In genomic region chr4:63860688-63861540, GRCm38 (mm10) we compare ENCODE assay signal across 15 mouse cellular contexts. TPM values are rescaled to one million over a fixed set of nuclear protein-coding genes. Genes with fewer than 3 reads are reported as not detected.
DNase-seq lines count a peak whose midpoint lies in the region; ATAC-seq and TF ChIP-seq lines count a peak whose summit lies in the region.
"Had no signal": no experiment of that assay in that cellular context is flagged by ENCODE, and none has a peak within 500 bp of the region (broad histone marks: within the 10 kb centered on the region; RNA-seq: fewer than 3 reads in every experiment).

Tnfsf8 (minus strand) TSS chr4:63861347.

- H3K27ac ChIP-seq in midbrain, embryonic 10.5 days (replicated peaks) = 0 out of 2 replicates have a peak within 1 kb of the TSS, but pooled peaks have one; percentile 1
- H3K27ac ChIP-seq in midbrain, embryonic 11.5 days (ENCODE audit: low read depth, low read length) = no peak within 1 kb of the TSS
- no peak within 1 kb of the TSS for H3K27ac ChIP-seq in small intestine, adult 2 months (ENCODE audit: insufficient read depth, low read depth, low read length)
- H3K27ac ChIP-seq: forebrain, embryonic 15.5 days had no signal

- no peak for ATAC-seq in midbrain, embryonic 11.5 days (ENCODE audit: low FRiP score)
- peak; percentile 80 for ATAC-seq in granulocyte monocyte progenitor cell, adult 5-6 weeks (replicated peaks; ENCODE audit: poor library complexity, severe bottlenecking)
- ATAC-seq: forebrain, embryonic 15.5 days had no signal

- TF ChIP-seq CTCF in small intestine, adult 2 months (IDR thresholded peaks at IDR 0.05; ENCODE audit: extremely low read depth, insufficient read length, insufficient replicate concordance, low read depth, low read length) = no peak

- H3K4me2 ChIP-seq in midbrain, embryonic 11.5 days = no peak within 1 kb of the TSS
- H3K4me2 ChIP-seq: forebrain, embryonic 15.5 days had no signal

- 89% methylated on average over 19 of the region's 19 CpGs for WGBS in midbrain, embryonic 10.5 days
- 87% methylated on average over 19 of the region's 19 CpGs for WGBS in midbrain, embryonic 11.5 days
- 77% methylated on average over 19 of the region's 19 CpGs for WGBS in small intestine, adult 2 months

- H3K4me3 ChIP-seq in midbrain, embryonic 10.5 days = no peak within 1 kb of the TSS
- H3K4me3 ChIP-seq in midbrain, embryonic 11.5 days (ENCODE audit: low read depth, low read length) = no peak within 1 kb of the TSS
- H3K4me3 ChIP-seq in small intestine, adult 2 months (ENCODE audit: low read depth, low read length) = peak within 1 kb of the TSS; percentile 28
- H3K4me3 ChIP-seq: forebrain, embryonic 15.5 days had no signal

- H3K4me1 ChIP-seq in midbrain, embryonic 10.5 days = no peaks in the 10 kb centered on the region
- H3K4me1 ChIP-seq in midbrain, embryonic 11.5 days (ENCODE audit: control insufficient read depth, insufficient read depth, low read length) = no peaks in the 10 kb centered on the region
- no peaks in the 10 kb centered on the region for H3K4me1 ChIP-seq in small intestine, adult 2 months (ENCODE audit: control insufficient read depth, insufficient read depth, insufficient read length, low read length)
- H3K4me1 ChIP-seq: forebrain, embryonic 15.5 days had no signal

- no peaks in the 10 kb centered on the region for H3K36me3 ChIP-seq in midbrain, embryonic 10.5 days
- no peaks in the 10 kb centered on the region for H3K36me3 ChIP-seq in midbrain, embryonic 11.5 days (ENCODE audit: control insufficient read depth, insufficient read depth, low read length)
- no peaks in the 10 kb centered on the region for H3K36me3 ChIP-seq in small intestine, adult 2 months (ENCODE audit: control insufficient read depth, insufficient read depth, low read length)
- H3K36me3 ChIP-seq: forebrain, embryonic 15.5 days had no signal

- no peak within 1 kb of the TSS for H3K9ac ChIP-seq in midbrain, embryonic 11.5 days (ENCODE audit: low read length)
- H3K9ac ChIP-seq: forebrain, embryonic 15.5 days had no signal

- H3K27me3 ChIP-seq in midbrain, embryonic 10.5 days (ENCODE audit: low read depth, poor library complexity, severe bottlenecking) = no peaks in the 10 kb centered on the region
- no peaks in the 10 kb centered on the region for H3K27me3 ChIP-seq in midbrain, embryonic 11.5 days (ENCODE audit: control insufficient read depth, insufficient read depth, low read length)
- no peaks in the 10 kb centered on the region for H3K27me3 ChIP-seq in small intestine, adult 2 months (ENCODE audit: control insufficient read depth, insufficient read depth, low read length)
- H3K27me3 ChIP-seq: forebrain, embryonic 15.5 days had no signal

- DNase-seq in midbrain, embryonic 10.5 days (ENCODE audit: low spot score) = no peak
- DNase-seq in midbrain, embryonic 11.5 days (ENCODE audit: low spot score, missing footprints) = no peak
- DNase-seq in adrenal gland, adult 2 months = no peak
- no peak for DNase-seq in frontal cortex, postnatal 36 days (ENCODE audit: low spot score in 2 of 2)
- no peak for DNase-seq in kidney, adult 18-20 months
- DNase-seq: cerebellum, postnatal 36 days; heart, postnatal 4 days; kidney, adult 8-10 months; left cerebral cortex, postnatal 4 days; lung, postnatal 14 days had no signal

- H3K9me3 ChIP-seq in midbrain, embryonic 10.5 days (replicated peaks) = no peaks in the 10 kb centered on the region
- no peaks in the 10 kb centered on the region for H3K9me3 ChIP-seq in midbrain, embryonic 11.5 days (ENCODE audit: control insufficient read depth, low read length)
- H3K9me3 ChIP-seq: forebrain, embryonic 15.5 days had no signal

- TF ChIP-seq POLR2A in small intestine, adult 2 months (IDR thresholded peaks at IDR 0.05; ENCODE audit: low read depth, low read length) = no peak

RNA-seq across cellular contexts. Expression of gene Tnfsf8, which starts in this region (rescaled TPM):
- polyA plus RNA-seq in midbrain, embryonic 10.5 days (2016; fragmentation: Nextera tagmentation; extraction: Ambion mirVana) = not detected in 2 replicates
- polyA plus RNA-seq in midbrain, embryonic 11.5 days (2014; fragmentation: Nextera tagmentation; extraction: Ambion mirVana) = not detected in 2 replicates
- total RNA-seq in granulocyte monocyte progenitor cell, adult 5-6 weeks (2014; fragmentation: Nextera tagmentation) = 1.2 and 4.0 TPM in 2 replicates
- total RNA-seq in granulocyte monocyte progenitor cell, adult 5-6 weeks (2017) = 0.39 and 1.6 TPM in 2 replicates
- 0.06 and 0.13 TPM in 2 replicates for polyA plus RNA-seq in small intestine, adult 2 months (2012; rRNA removed)
- total RNA-seq in adrenal gland, adult 2 months (2021) = under 1 TPM; 0.09 to 0.14 TPM
- polyA plus RNA-seq in adrenal gland, adult 2 months (2012; rRNA removed) = 0.09 TPM in 1 of 2 replicates, not detected in the other
- total RNA-seq: gastrocnemius, postnatal 4 days; heart, postnatal 4 days; left cerebral cortex, postnatal 4 days; MEL had no signal
